Mouse (Mus musculus) kidney, adult 2 months (tissue): ENCODE data around the gene Aebp1.

ENCODE experiments used
- CTCF ChIP-seq: fragments of 200-500 bp; conservative IDR thresholded peaks from 2 replicates; pipeline ENCODE4 v1.5.1; 2011; ENCODE audit warnings: low read depth, mild to moderate bottlenecking, control low read depth, low read length, moderate library complexity, mixed read lengths; ENCODE audit not compliant: insufficient read depth, insufficient read length
- POLR2A ChIP-seq: fragments of 200-500 bp; IDR thresholded peaks from one replicate; pipeline ENCODE4 v1.6.1; 2011; ENCODE audit warnings: low read depth, low read length, control low read depth

DNA sequence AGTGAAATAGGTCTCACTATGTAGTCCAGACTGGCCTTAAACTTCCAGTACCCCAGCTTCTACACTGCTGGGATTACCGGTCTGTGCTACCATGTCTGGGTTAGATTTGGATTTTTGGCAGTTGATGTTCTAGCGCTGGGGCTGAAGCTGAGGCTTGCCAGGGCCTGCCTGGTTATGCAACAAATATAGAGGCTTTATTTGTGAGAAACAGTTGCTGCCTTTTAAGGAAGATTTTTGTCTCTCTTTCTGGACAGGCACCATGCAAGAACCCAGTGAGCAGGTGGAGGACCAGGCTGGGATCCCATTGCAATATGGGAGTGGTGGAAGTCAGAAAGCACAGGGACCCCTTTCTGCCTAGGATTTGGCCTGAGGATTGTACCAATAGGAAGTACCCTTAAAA, 20.0 kb upstream of the Aebp1 start:
- TF ChIP-seq CTCF (no peak), POLR2A (no peak)
